Mouse (Mus musculus) spleen, postnatal 10 days (tissue): Measurements from ENCODE around the gene 1700028K03Rik.

Experiments
- DNase-seq, 2 experiments: peaks; one replicate each; pipeline ENCODE4 v3.0.0; 2021 to 2022; ENCODE audit warnings: low spot score in 2 of 2

1700028K03Rik gene

GRCm38 (mm10) chr5:107541696-107542095 is 7.2 kb downstream of the 1700028K03Rik start:
- no peak for DNase-seq

GRCm38 (mm10) chr5:107545927-107546326 is 11.4 kb downstream of the 1700028K03Rik start:
- no peak for DNase-seq

- DNase-seq = no peak
Measured at GRCm38 (mm10) chr5:107547955-107548354, 13.4 kb downstream of the 1700028K03Rik start.

GRCm38 (mm10) chr5:107548444-107548843 is 13.9 kb downstream of the 1700028K03Rik start:
- no peak for DNase-seq

GRCm38 (mm10) chr5:107554336-107554735 is 19.8 kb downstream of the 1700028K03Rik start:
- DNase-seq = no peak

GRCm38 (mm10) chr5:107556969-107557368 is 22.5 kb downstream of the 1700028K03Rik start:
- DNase-seq = no peak

- no peak for DNase-seq
Measured at GRCm38 (mm10) chr5:107569148-107569547, 34.6 kb downstream of the 1700028K03Rik start.

- peak; percentile 88 to 89 for DNase-seq
Measured at GRCm38 (mm10) chr5:107597301-107598077, 63.0 kb downstream of the 1700028K03Rik start, which contains the start of the genes Rpap2 and Glmn. Rpap2 (plus strand) TSS chr5:107597373. Glmn (minus strand) TSS chr5:107597888.

GRCm38 (mm10) chr5:107598380-107598779 is 63.9 kb downstream of the 1700028K03Rik start:
- no peak for DNase-seq
